Mouse (Mus musculus) stomach, embryonic 15.5 days (tissue): ENCODE data around the gene Mst1r. TPM values are rescaled to one million over a fixed set of nuclear protein-coding genes. Genes with fewer than 3 reads are reported as not detected.

Source experiments
- ATAC-seq: fragments of 200-750 bp; cut with Nextera tagmentation; 2 replicates; pipeline ENCODE4 v1.8.0; 2017; ENCODE audit warnings: low read depth, moderate number of reproducible peaks, moderate TSS enrichment; ENCODE audit not compliant: insufficient read depth, low FRiP score
- H3K27ac ChIP-seq: fragments of 300-500 bp; sonication (generic); 2 replicates; pipeline ENCODE4 v1.5.1; 2015; ENCODE audit warnings: mild to moderate bottlenecking, inconsistent platforms
- H3K27me3 ChIP-seq: fragments of 300-500 bp; sonication (generic); replicated peaks from 2 replicates; pipeline ENCODE4 v1.6.1; 2015; ENCODE audit warnings: inconsistent platforms
- H3K36me3 ChIP-seq: fragments of 300-500 bp; sonication (generic); 2 replicates; pipeline ENCODE4 v1.6.1; 2015; ENCODE audit warnings: inconsistent platforms
- H3K4me1 ChIP-seq: fragments of 300-500 bp; sonication (generic); 2 replicates; pipeline ENCODE4 v1.6.1; 2015; ENCODE audit warnings: inconsistent platforms
- H3K4me2 ChIP-seq: fragments of 300-500 bp; sonication (generic); 2 replicates; pipeline ENCODE4 v1.6.1; 2015; ENCODE audit warnings: mild to moderate bottlenecking, inconsistent platforms
- H3K4me3 ChIP-seq: fragments of 300-500 bp; sonication (generic); replicated peaks from 2 replicates; pipeline ENCODE4 v1.5.1; 2015; ENCODE audit warnings: inconsistent platforms
- H3K9ac ChIP-seq: fragments of 300-500 bp; sonication (generic); 2 replicates; pipeline ENCODE4 v1.6.1; 2015; ENCODE audit warnings: inconsistent platforms
- H3K9me3 ChIP-seq: fragments of 300-500 bp; sonication (generic); 2 replicates; pipeline ENCODE4 v1.6.1; 2016; ENCODE audit warnings: inconsistent platforms
- WGBS: fragments of 180-500 bp; shearing (Covaris S2); methylation state at CpG from one replicate; pipeline ENCODE4 v1.1.7; 2015; 5-methylcytosine and 5-hydroxymethylcytosine counted together
- polyA plus RNA-seq: library from polyadenylated mRNA; unstranded; fragments of >200 nt; fragmentation: Nextera tagmentation; extraction: Ambion mirVana; gene quantifications from 2 replicates; pipeline ENCODE4 v1.2.1, GENCODE M21; 2015

Gene Mst1r
- polyA plus RNA-seq: 10.8 TPM in 2 replicates

- Histone ChIP-seq H3K4me3 (peak within 1 kb of the TSS; percentile 53), H3K9me3 (no peaks in the 10 kb centered on the region), H3K27me3 (no peaks in the 10 kb centered on the region), H3K9ac (peak within 1 kb of the TSS; percentile 61; the same call in 1 of the 2 replicates), H3K4me1 (peaks cover 39% of the 10 kb centered on the region), H3K4me2 (peak within 1 kb of the TSS; percentile 84), H3K27ac (peak within 1 kb of the TSS; percentile 88), H3K36me3 (0 out of 2 replicates have a peak, but pooled peaks cover 3% of the 10 kb centered on the region)
- peak; percentile 80 for ATAC-seq
- 14% methylated on average over 19 of the region's 19 CpGs for WGBS
Measured at GRCm38 (mm10) chr9:107906252-107906966, at the start of gene Mst1r. TSS of gene Mst1r (plus strand) at chr9:107906873.

GRCm38 (mm10) chr9:107858343-107858742, 48.3 kb upstream of the Mst1r start:
- Histone ChIP-seq H3K36me3 (peaks cover 6% of the 10 kb centered on the region; the same call in 1 of the 2 replicates), H3K4me2 (no peak overlapping the region), H3K27me3 (no peaks in the 10 kb centered on the region), H3K9me3 (no peaks in the 10 kb centered on the region), H3K4me1 (no peaks in the 10 kb centered on the region), H3K9ac (no peak overlapping the region), H3K4me3 (no peak overlapping the region), H3K27ac (no peak overlapping the region)
- WGBS: 86% methylated on average over 3 of the region's 3 CpGs
- no peak for ATAC-seq

- Histone ChIP-seq H3K9me3 (no peaks in the 10 kb centered on the region), H3K4me1 (peaks cover under 1% of the 10 kb centered on the region; the same call in 1 of the 2 replicates), H3K9ac (no peak overlapping the region), H3K27me3 (no peaks in the 10 kb centered on the region), H3K27ac (no peak overlapping the region), H3K4me3 (no peak overlapping the region), H3K36me3 (no peaks in the 10 kb centered on the region), H3K4me2 (no peak overlapping the region)
- ATAC-seq: no peak
- WGBS: 68% methylated on average over 1 of the region's 1 CpGs
Measured at GRCm38 (mm10) chr9:107864493-107864892, 42.2 kb upstream of the Mst1r start.

- Histone ChIP-seq H3K36me3 (no peaks in the 10 kb centered on the region), H3K4me3 (no peak overlapping the region), H3K4me2 (no peak overlapping the region), H3K27ac (no peak overlapping the region), H3K9me3 (no peaks in the 10 kb centered on the region), H3K27me3 (no peaks in the 10 kb centered on the region), H3K9ac (no peak overlapping the region), H3K4me1 (peaks cover 3% of the 10 kb centered on the region; the same call in 1 of the 2 replicates)
- no peak for ATAC-seq
- WGBS: 94% methylated on average over 2 of the region's 2 CpGs
Measured at GRCm38 (mm10) chr9:107866081-107866480, 40.6 kb upstream of the Mst1r start.

GRCm38 (mm10) chr9:107872350-107873098, 34.1 kb upstream of the Mst1r start:
- H3K4me1 ChIP-seq: peaks cover 7% of the 10 kb centered on the region; the same call in 1 of the 2 replicates

GRCm38 (mm10) chr9:107873137-107873536, 33.5 kb upstream of the Mst1r start, which contains the start of gene Rbm6:
TSS of gene Rbm6 (minus strand) at chr9:107873237.
- no peak for ATAC-seq
- H3K4me3 ChIP-seq: peak within 1 kb of the TSS; percentile 98
- 9% methylated on average over 14 of the region's 14 CpGs for WGBS
- H3K27ac ChIP-seq: peak within 1 kb of the TSS; percentile 98
- no peaks in the 10 kb centered on the region for H3K36me3 ChIP-seq
- H3K9ac ChIP-seq: peak within 1 kb of the TSS; percentile 95
- no peaks in the 10 kb centered on the region for H3K9me3 ChIP-seq
- H3K4me1 ChIP-seq: peaks cover 7% of the 10 kb centered on the region; the same call in 1 of the 2 replicates
- H3K4me2 ChIP-seq: peak within 1 kb of the TSS; percentile 73
- no peaks in the 10 kb centered on the region for H3K27me3 ChIP-seq

More at GRCm38 (mm10) chr9:107872350-107873098, 34.1 kb upstream of the Mst1r start:
- H3K9ac ChIP-seq: peak overlapping the region; percentile 95
- H3K36me3 ChIP-seq: no peaks in the 10 kb centered on the region
- H3K27me3 ChIP-seq: no peaks in the 10 kb centered on the region
- peak overlapping the region; percentile 98 for H3K27ac ChIP-seq
- peak overlapping the region; percentile 98 for H3K4me3 ChIP-seq
- H3K9me3 ChIP-seq: no peaks in the 10 kb centered on the region
- peak overlapping the region; percentile 73 for H3K4me2 ChIP-seq
- WGBS: under 1% methylated on average over 70 of the region's 80 CpGs
- peak; percentile 99 for ATAC-seq

GRCm38 (mm10) chr9:107880411-107880810, 26.3 kb upstream of the Mst1r start:
- no peak overlapping the region for H3K27ac ChIP-seq
- H3K4me3 ChIP-seq: no peak overlapping the region
- H3K9ac ChIP-seq: no peak overlapping the region
- no peaks in the 10 kb centered on the region for H3K36me3 ChIP-seq
- no peak overlapping the region for H3K4me2 ChIP-seq
- no peaks in the 10 kb centered on the region for H3K4me1 ChIP-seq
- 63% methylated on average over 4 of the region's 4 CpGs for WGBS
- no peaks in the 10 kb centered on the region for H3K9me3 ChIP-seq
- ATAC-seq: no peak
- no peaks in the 10 kb centered on the region for H3K27me3 ChIP-seq

- Histone ChIP-seq H3K9ac (peak within 1 kb of the TSS; percentile 74), H3K27me3 (no peaks in the 10 kb centered on the region)
- under 1% methylated on average over 28 of the region's 28 CpGs for WGBS
Measured at GRCm38 (mm10) chr9:107887804-107888266, 18.8 kb upstream of the Mst1r start, which contains the start of gene Mon1a. TSS of gene Mon1a (plus strand) at chr9:107888151.

GRCm38 (mm10) chr9:107888267-107888850, 18.3 kb upstream of the Mst1r start:
- Histone ChIP-seq H3K27me3 (no peaks in the 10 kb centered on the region), H3K9me3 (no peaks in the 10 kb centered on the region), H3K4me2 (peak overlapping the region; percentile 89), H3K4me3 (peak overlapping the region; percentile 87), H3K27ac (peak overlapping the region; percentile 81), H3K9ac (peak overlapping the region; percentile 74), H3K4me1 (peaks cover 15% of the 10 kb centered on the region), H3K36me3 (no peaks in the 10 kb centered on the region)
- ATAC-seq: peak; percentile 45
- 0% methylated on average over 18 of the region's 18 CpGs for WGBS

More at GRCm38 (mm10) chr9:107887804-107888266, 18.8 kb upstream of the Mst1r start, which contains the start of gene Mon1a:
- H3K9me3 ChIP-seq: no peaks in the 10 kb centered on the region
- no peaks in the 10 kb centered on the region for H3K36me3 ChIP-seq
- H3K4me2 ChIP-seq: peak within 1 kb of the TSS; percentile 89
- H3K4me1 ChIP-seq: peaks cover 15% of the 10 kb centered on the region
- ATAC-seq: peak; percentile 96
- H3K27ac ChIP-seq: peak within 1 kb of the TSS; percentile 81
- H3K4me3 ChIP-seq: peak within 1 kb of the TSS; percentile 87

- ATAC-seq: no peak
- Histone ChIP-seq H3K27me3 (no peaks in the 10 kb centered on the region), H3K4me2 (0 out of 2 replicates have a peak overlapping the region, but pooled peaks have one; percentile 16), H3K36me3 (no peaks in the 10 kb centered on the region), H3K4me1 (peaks cover 15% of the 10 kb centered on the region), H3K9ac (no peak overlapping the region), H3K27ac (peak overlapping the region; percentile 81), H3K4me3 (0 out of 2 replicates have a peak overlapping the region, but pooled peaks have one; percentile 7), H3K9me3 (no peaks in the 10 kb centered on the region)
- 67% methylated on average over 6 of the region's 6 CpGs for WGBS
Measured at GRCm38 (mm10) chr9:107890260-107890659, 16.4 kb upstream of the Mst1r start.

- Histone ChIP-seq H3K4me1 (peaks cover 15% of the 10 kb centered on the region), H3K9me3 (no peaks in the 10 kb centered on the region), H3K27me3 (no peaks in the 10 kb centered on the region), H3K36me3 (peaks cover 1% of the 10 kb centered on the region; the same call in 1 of the 2 replicates), H3K4me2 (no peak overlapping the region), H3K4me3 (no peak overlapping the region), H3K9ac (no peak overlapping the region), H3K27ac (no peak overlapping the region)
- WGBS: 94% methylated on average over 1 of the region's 1 CpGs
- no peak for ATAC-seq
Measured at GRCm38 (mm10) chr9:107891023-107891422, 15.7 kb upstream of the Mst1r start.
